Mouse (Mus musculus): Measurements from ENCODE around the gene 9930021J03Rik. TPM values are rescaled to one million over a fixed set of nuclear protein-coding genes. Genes with fewer than 3 reads are reported as not detected.

The 9930021J03Rik gene
- total and polyA plus RNA-seq, 2 experiments from 2014 or later, result 5.7 to 35.0 TPM

- Histone ChIP-seq H3K36me3 (ENCODE audit: insufficient read depth) (peaks cover 13% of the 10 kb centered on the region; the same call in 1 of the 2 replicates), H3K4me2 (ENCODE audit: low read depth) (peak overlapping the region; percentile 91), H3K27me3 (ENCODE audit: insufficient read depth, low read length) (no peaks in the 10 kb centered on the region), H3K4me3 (ENCODE audit: low read depth, low read length) (peak overlapping the region; percentile 96), H3K9ac (peak overlapping the region; percentile 91), H3K4me1 (ENCODE audit: insufficient read depth) (peaks cover 10% of the 10 kb centered on the region), H3K9me3 (ENCODE audit: low read length) (no peaks in the 10 kb centered on the region), H3K27ac (ENCODE audit: low read depth, low read length) (peak overlapping the region; percentile 98)
- DNase-seq (peak; percentile 33), ATAC-seq (peak; percentile 16)
- WGBS, result 2% methylated on average over 58 of the region's 72 CpGs
- peak; percentile 27; the same call in 1 of the 2 replicates for TF ChIP-seq CTCF (IDR thresholded peaks at IDR 0.05; ENCODE audit: low read depth)
Observed at GRCm38 (mm10) chr19:29805101-29805916, 480 bp downstream of the 9930021J03Rik start.

DNA sequence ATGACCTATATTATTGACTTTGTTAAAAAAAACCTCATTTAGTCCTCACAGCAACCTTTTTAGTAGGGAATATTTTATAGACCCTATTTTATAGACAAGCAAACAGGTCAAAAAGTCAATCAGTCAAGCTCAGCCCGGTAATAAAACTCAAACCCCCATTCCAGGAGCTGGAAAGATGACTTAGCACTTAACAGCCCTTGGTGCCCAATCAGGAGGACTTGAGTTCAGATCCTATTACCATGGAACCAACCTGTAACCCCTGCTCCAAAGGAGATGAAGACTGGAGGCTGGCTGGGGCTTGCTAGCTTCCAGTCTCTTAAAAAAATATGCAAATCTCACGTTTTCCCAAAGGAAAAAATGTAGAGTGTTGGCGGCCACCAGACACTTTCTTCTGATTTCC, 1.8 kb downstream of the 9930021J03Rik start:
- Histone ChIP-seq H3K4me2 (ENCODE audit: low read depth) (peak overlapping the region; percentile 91), H3K4me1 (ENCODE audit: insufficient read depth) (peaks cover 10% of the 10 kb centered on the region), H3K9me3 (ENCODE audit: low read length) (no peaks in the 10 kb centered on the region), H3K27me3 (ENCODE audit: insufficient read depth, low read length) (no peaks in the 10 kb centered on the region), H3K4me3 (ENCODE audit: low read depth, low read length) (peak overlapping the region; percentile 96), H3K9ac (no peak overlapping the region), H3K36me3 (ENCODE audit: insufficient read depth) (0 out of 2 replicates have a peak, but pooled peaks cover 1% of the 10 kb centered on the region), H3K27ac (ENCODE audit: low read depth, low read length) (no peak overlapping the region)
- DNase-seq, result no peak
- TF ChIP-seq CTCF (IDR thresholded peaks at IDR 0.05; ENCODE audit: low read depth), result no peak
- WGBS, result 42% methylated on average over 3 of the region's 3 CpGs
- ATAC-seq, result no peak

DNA sequence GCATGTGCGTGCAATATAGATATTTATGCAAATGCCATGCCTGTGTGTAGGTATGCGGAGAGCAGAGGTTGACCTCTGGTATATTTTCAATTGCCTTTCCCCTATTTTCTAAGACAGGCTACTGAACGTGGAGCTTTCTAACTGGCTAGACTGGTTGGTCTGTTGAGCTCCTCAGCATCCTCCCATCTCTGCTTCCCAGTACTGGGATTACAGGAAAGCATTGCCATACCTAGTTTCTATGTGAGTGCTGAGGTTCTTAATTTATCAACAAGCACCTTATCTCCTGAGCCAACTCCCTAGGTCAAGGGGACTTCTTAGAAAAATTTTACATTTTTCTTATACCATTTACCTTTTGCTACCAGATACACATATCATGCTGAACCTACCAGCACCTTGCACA, 8.4 kb downstream of the 9930021J03Rik start:
- Histone ChIP-seq H3K9me3 (ENCODE audit: low read length) (no peaks in the 10 kb centered on the region), H3K27ac (ENCODE audit: low read depth, low read length) (no peak overlapping the region), H3K9ac (no peak overlapping the region), H3K4me2 (ENCODE audit: low read depth) (no peak overlapping the region), H3K27me3 (ENCODE audit: insufficient read depth, low read length) (no peaks in the 10 kb centered on the region), H3K4me3 (ENCODE audit: low read depth, low read length) (no peak overlapping the region), H3K36me3 (ENCODE audit: insufficient read depth) (no peaks in the 10 kb centered on the region), H3K4me1 (ENCODE audit: insufficient read depth) (peaks cover 5% of the 10 kb centered on the region; the same call in 1 of the 2 replicates)
- ATAC-seq (no peak), DNase-seq (no peak)
- no peak for TF ChIP-seq CTCF (IDR thresholded peaks at IDR 0.05; ENCODE audit: low read depth)
- WGBS, result 82% methylated on average over 3 of the region's 3 CpGs

DNA sequence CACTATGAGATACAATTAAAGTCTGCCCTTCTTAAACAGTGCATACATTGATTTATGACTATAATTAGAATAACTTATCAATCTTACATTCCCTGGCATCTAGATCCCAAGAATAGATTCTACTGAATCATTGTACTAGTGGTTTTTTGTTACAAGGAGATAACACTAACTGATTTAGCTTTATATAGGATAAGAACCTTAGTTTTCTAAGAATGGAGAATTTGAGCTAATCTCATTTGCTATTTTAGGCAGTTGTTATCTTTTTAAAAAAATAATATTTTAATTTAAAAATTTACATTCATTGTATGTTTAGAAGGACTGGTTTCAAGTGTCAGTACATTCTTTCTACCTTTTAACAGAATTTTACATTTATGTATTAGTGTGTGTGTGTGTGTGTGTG, 17.8 kb downstream of the 9930021J03Rik start:
- ATAC-seq, result no peak
- no peak overlapping the region for H3K27ac ChIP-seq (ENCODE audit: low read depth, low read length)
- no peak overlapping the region for H3K9ac ChIP-seq
- DNase-seq, result no peak
- no peaks in the 10 kb centered on the region for H3K9me3 ChIP-seq (ENCODE audit: low read length)
- no peaks in the 10 kb centered on the region for H3K27me3 ChIP-seq (ENCODE audit: insufficient read depth, low read length)
- no peaks in the 10 kb centered on the region for H3K4me1 ChIP-seq (ENCODE audit: insufficient read depth)
- no peak overlapping the region for H3K4me2 ChIP-seq (ENCODE audit: low read depth)
- peaks cover 5% of the 10 kb centered on the region; the same call in 1 of the 2 replicates for H3K36me3 ChIP-seq (ENCODE audit: insufficient read depth)
- no peak for TF ChIP-seq CTCF (IDR thresholded peaks at IDR 0.05; ENCODE audit: low read depth)
- H3K4me3 ChIP-seq (ENCODE audit: low read depth, low read length), result no peak overlapping the region

- 90% methylated on average over 2 of the region's 2 CpGs for WGBS
- no peak overlapping the region for H3K4me3 ChIP-seq (ENCODE audit: low read depth, low read length)
- no peak overlapping the region for H3K27ac ChIP-seq (ENCODE audit: low read depth, low read length)
- DNase-seq (no peak), ATAC-seq (no peak)
- no peaks in the 10 kb centered on the region for H3K4me1 ChIP-seq (ENCODE audit: insufficient read depth)
- no peak overlapping the region for H3K4me2 ChIP-seq (ENCODE audit: low read depth)
- TF ChIP-seq CTCF (IDR thresholded peaks at IDR 0.05; ENCODE audit: low read depth), result no peak
- H3K9me3 ChIP-seq (ENCODE audit: low read length), result no peaks in the 10 kb centered on the region
- H3K36me3 ChIP-seq (ENCODE audit: insufficient read depth), result peaks cover 5% of the 10 kb centered on the region; the same call in 1 of the 2 replicates
- no peak overlapping the region for H3K9ac ChIP-seq
- no peaks in the 10 kb centered on the region for H3K27me3 ChIP-seq (ENCODE audit: insufficient read depth, low read length)
Observed at GRCm38 (mm10) chr19:29782914-29783313, 22.9 kb downstream of the 9930021J03Rik start.

DNA sequence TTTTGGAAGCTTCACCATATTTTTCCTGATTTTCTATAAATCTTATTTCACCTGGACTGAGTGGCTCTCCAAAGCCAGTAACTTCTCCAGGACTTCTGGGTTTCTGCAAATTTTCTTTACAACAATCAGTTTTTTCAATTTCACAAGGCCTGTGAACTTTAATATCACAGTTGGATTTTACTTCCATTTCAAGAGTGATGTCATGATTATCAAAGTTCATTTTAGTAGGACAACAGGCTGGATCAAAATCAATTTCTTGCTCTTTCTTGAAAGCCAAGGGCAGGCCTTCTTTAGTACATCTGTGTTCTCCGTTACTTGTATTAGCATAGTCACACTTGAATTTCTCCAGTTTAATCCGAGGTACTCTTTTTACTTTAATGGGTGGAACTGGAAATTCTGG, 51.9 kb downstream of the 9930021J03Rik start:
- Histone ChIP-seq H3K4me2 (ENCODE audit: low read depth) (no peak overlapping the region), H3K9ac (no peak overlapping the region), H3K36me3 (ENCODE audit: insufficient read depth) (no peaks in the 10 kb centered on the region), H3K27me3 (ENCODE audit: insufficient read depth, low read length) (no peaks in the 10 kb centered on the region), H3K4me3 (ENCODE audit: low read depth, low read length) (no peak overlapping the region), H3K27ac (ENCODE audit: low read depth, low read length) (no peak overlapping the region), H3K4me1 (ENCODE audit: insufficient read depth) (no peaks in the 10 kb centered on the region), H3K9me3 (ENCODE audit: low read length) (no peaks in the 10 kb centered on the region)
- no peak for TF ChIP-seq CTCF (IDR thresholded peaks at IDR 0.05; ENCODE audit: low read depth)
- WGBS, result 80% methylated on average over 2 of the region's 2 CpGs
- ATAC-seq, result no peak
- DNase-seq, result no peak

- Histone ChIP-seq H3K27me3 (ENCODE audit: insufficient read depth, low read length) (no peaks in the 10 kb centered on the region), H3K9ac (no peak overlapping the region), H3K27ac (ENCODE audit: low read depth, low read length) (no peak overlapping the region), H3K4me2 (ENCODE audit: low read depth) (no peak overlapping the region), H3K4me3 (ENCODE audit: low read depth, low read length) (no peak overlapping the region), H3K36me3 (ENCODE audit: insufficient read depth) (no peaks in the 10 kb centered on the region), H3K4me1 (ENCODE audit: insufficient read depth) (no peaks in the 10 kb centered on the region), H3K9me3 (ENCODE audit: low read length) (no peaks in the 10 kb centered on the region)
- no peak for TF ChIP-seq CTCF (IDR thresholded peaks at IDR 0.05; ENCODE audit: low read depth)
- 92% methylated on average over 3 of the region's 3 CpGs for WGBS
- ATAC-seq (no peak), DNase-seq (no peak)
Observed at GRCm38 (mm10) chr19:29750994-29751393, 54.8 kb downstream of the 9930021J03Rik start.
